Mouse (Mus musculus) liver, embryonic 12.5 days (tissue): ENCODE measurements around the gene Atcay. TPM values are rescaled to one million over a fixed set of nuclear protein-coding genes. Genes with fewer than 3 reads are reported as not detected.

Experiments used
- ATAC-seq: fragments of 200-750 bp; cut with Nextera tagmentation; 2 replicates; pipeline ENCODE4 v1.8.0; 2017; ENCODE audit warnings: moderate number of reproducible peaks, mild to moderate bottlenecking, moderate library complexity
- H3K27ac ChIP-seq: fragments of 300-500 bp; sonication (generic); 2 replicates; pipeline ENCODE4 v1.5.1; 2016; ENCODE audit warnings: mild to moderate bottlenecking
- H3K27me3 ChIP-seq: fragments of 300-500 bp; sonication (generic); replicated peaks from 2 replicates; pipeline ENCODE4 v1.6.1; 2016; ENCODE audit warnings: mild to moderate bottlenecking, moderate library complexity
- H3K36me3 ChIP-seq: fragments of 300-500 bp; sonication (generic); 2 replicates; pipeline ENCODE4 v1.6.1; 2016; ENCODE audit warnings: mild to moderate bottlenecking, moderate library complexity
- H3K4me1 ChIP-seq: fragments of 300-500 bp; sonication (generic); 2 replicates; pipeline ENCODE4 v1.6.1; 2016
- H3K4me2 ChIP-seq: fragments of 300-500 bp; sonication (generic); 2 replicates; pipeline ENCODE4 v1.6.1; 2016; ENCODE audit warnings: mild to moderate bottlenecking, moderate library complexity
- H3K4me3 ChIP-seq: fragments of 300-500 bp; sonication (generic); 2 replicates; pipeline ENCODE4 v1.5.1; 2016; ENCODE audit warnings: mild to moderate bottlenecking, moderate library complexity
- H3K9ac ChIP-seq: fragments of 300-500 bp; sonication (generic); 2 replicates; pipeline ENCODE4 v1.6.1; 2016; ENCODE audit warnings: mild to moderate bottlenecking, moderate library complexity
- H3K9me3 ChIP-seq: fragments of 300-500 bp; sonication (generic); replicated peaks from 2 replicates; pipeline ENCODE4 v1.6.1; 2016; ENCODE audit warnings: mild to moderate bottlenecking, moderate library complexity
- WGBS: fragments of 180-500 bp; shearing (Covaris S2); methylation state at CpG from one replicate; pipeline ENCODE4 v1.1.7; 2016; ENCODE audit not compliant: insufficient replicate concordance; 5-methylcytosine and 5-hydroxymethylcytosine counted together
- polyA plus RNA-seq: library from polyadenylated mRNA; unstranded; fragments of >200 nt; fragmentation: Nextera tagmentation; extraction: Ambion mirVana; gene quantifications from 2 replicates; pipeline ENCODE4 v1.2.1, GENCODE M21; 2016

Gene Atcay
- polyA plus RNA-seq, 1 experiment from 2014 or later: 0.05 TPM

GRCm38 (mm10) chr10:81257158-81258039 lies 26.8 kb upstream of the Atcay start:
- Histone ChIP-seq H3K36me3 (peaks cover 17% of the 10 kb centered on the region), H3K27me3 (peaks cover 88% of the 10 kb centered on the region), H3K4me3 (peak overlapping the region; percentile 40), H3K9me3 (0 out of 2 replicates have a peak, but pooled peaks cover 5% of the 10 kb centered on the region), H3K9ac (peak overlapping the region; percentile 34; the same call in 1 of the 2 replicates), H3K4me1 (peaks cover 11% of the 10 kb centered on the region), H3K27ac (no peak overlapping the region), H3K4me2 (peak overlapping the region; percentile 62)
- WGBS: 3% methylated on average over 62 of the region's 62 CpGs
- ATAC-seq: no peak

GRCm38 (mm10) chr10:81254886-81255285 lies 24.3 kb upstream of the Atcay start:
- 14% methylated on average over 1 of the region's 1 CpGs for WGBS

GRCm38 (mm10) chr10:81252424-81253419 lies 22.1 kb upstream of the Atcay start, which contains the start of gene Matk:
Gene Matk, plus strand, starts transcription at chr10:81252935.
- WGBS: 12% methylated on average over 44 of the region's 44 CpGs
- Histone ChIP-seq H3K36me3 (no peaks in the 10 kb centered on the region), H3K4me2 (no peak within 1 kb of the TSS), H3K4me1 (peaks cover 14% of the 10 kb centered on the region), H3K9ac (no peak within 1 kb of the TSS), H3K27me3 (peaks cover 78% of the 10 kb centered on the region), H3K4me3 (no peak within 1 kb of the TSS), H3K9me3 (no peaks in the 10 kb centered on the region), H3K27ac (no peak within 1 kb of the TSS)
- no peak for ATAC-seq

More at GRCm38 (mm10) chr10:81254886-81255285, 24.3 kb upstream of the Atcay start:
- Histone ChIP-seq H3K27ac (no peak overlapping the region), H3K4me1 (peaks cover 12% of the 10 kb centered on the region), H3K36me3 (no peaks in the 10 kb centered on the region), H3K4me3 (no peak overlapping the region), H3K9ac (no peak overlapping the region), H3K4me2 (no peak overlapping the region), H3K27me3 (peaks cover 95% of the 10 kb centered on the region), H3K9me3 (no peaks in the 10 kb centered on the region)
- ATAC-seq: no peak

- Histone ChIP-seq H3K36me3 (no peaks in the 10 kb centered on the region), H3K27me3 (peaks cover 69% of the 10 kb centered on the region), H3K9me3 (no peaks in the 10 kb centered on the region), H3K27ac (no peak overlapping the region), H3K9ac (no peak overlapping the region), H3K4me2 (no peak overlapping the region), H3K4me1 (0 out of 2 replicates have a peak, but pooled peaks cover 14% of the 10 kb centered on the region), H3K4me3 (no peak overlapping the region)
- no peak for ATAC-seq
- WGBS: 68% methylated on average over 8 of the region's 8 CpGs
These were observed 18.8 kb upstream of the Atcay start for GRCm38 (mm10) chr10:81249442-81249841.

DNA sequence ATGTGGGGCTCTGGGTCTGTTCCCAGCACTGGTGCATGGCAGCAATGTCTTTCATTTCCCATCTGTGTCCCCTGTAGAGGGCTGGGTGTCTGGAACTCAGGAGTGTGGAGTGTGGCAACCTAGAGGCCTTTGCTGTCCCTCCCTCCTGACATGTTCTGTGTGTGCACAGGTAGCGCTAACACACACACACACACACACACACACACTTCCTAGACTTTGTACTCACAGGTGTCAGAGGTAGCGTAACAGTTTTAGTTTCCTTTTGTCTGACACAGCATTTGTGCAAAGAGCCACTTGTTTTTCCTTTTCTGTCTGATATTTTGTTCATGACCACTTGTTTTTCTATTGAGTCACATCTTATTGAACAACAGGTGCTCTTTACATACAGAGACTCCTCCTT lies 17.2 kb upstream of the Atcay start:
- Histone ChIP-seq H3K4me3 (no peak overlapping the region), H3K36me3 (no peaks in the 10 kb centered on the region), H3K27me3 (peaks cover 69% of the 10 kb centered on the region), H3K4me2 (no peak overlapping the region), H3K27ac (no peak overlapping the region), H3K4me1 (0 out of 2 replicates have a peak, but pooled peaks cover 15% of the 10 kb centered on the region), H3K9ac (no peak overlapping the region), H3K9me3 (no peaks in the 10 kb centered on the region)
- ATAC-seq: no peak
- WGBS: 74% methylated on average over 2 of the region's 2 CpGs

- no peaks in the 10 kb centered on the region for H3K9me3 ChIP-seq
- H3K4me2 ChIP-seq: no peak overlapping the region
- H3K4me1 ChIP-seq: 0 out of 2 replicates have a peak, but pooled peaks cover 15% of the 10 kb centered on the region
- WGBS: 75% methylated on average over 6 of the region's 6 CpGs
- H3K9ac ChIP-seq: no peak overlapping the region
- no peak overlapping the region for H3K27ac ChIP-seq
- peaks cover 70% of the 10 kb centered on the region for H3K27me3 ChIP-seq
- ATAC-seq: no peak
- H3K36me3 ChIP-seq: no peaks in the 10 kb centered on the region
- no peak overlapping the region for H3K4me3 ChIP-seq
These were observed 14.5 kb upstream of the Atcay start for GRCm38 (mm10) chr10:81245166-81245565.

- 0 out of 2 replicates have a peak, but pooled peaks cover 16% of the 10 kb centered on the region for H3K4me1 ChIP-seq
- WGBS: 7% methylated on average over 17 of the region's 17 CpGs
- no peak overlapping the region; the same call in 1 of the 2 replicates for H3K4me2 ChIP-seq
- H3K9me3 ChIP-seq: no peaks in the 10 kb centered on the region
- H3K36me3 ChIP-seq: no peaks in the 10 kb centered on the region
- H3K27me3 ChIP-seq: peaks cover 76% of the 10 kb centered on the region
- no peak overlapping the region for H3K27ac ChIP-seq
- ATAC-seq: 0 out of 2 replicates have a peak, but pooled peaks have one; percentile 18
- no peak overlapping the region for H3K9ac ChIP-seq
- H3K4me3 ChIP-seq: no peak overlapping the region
These were observed 14.0 kb upstream of the Atcay start for GRCm38 (mm10) chr10:81244595-81244994.

DNA sequence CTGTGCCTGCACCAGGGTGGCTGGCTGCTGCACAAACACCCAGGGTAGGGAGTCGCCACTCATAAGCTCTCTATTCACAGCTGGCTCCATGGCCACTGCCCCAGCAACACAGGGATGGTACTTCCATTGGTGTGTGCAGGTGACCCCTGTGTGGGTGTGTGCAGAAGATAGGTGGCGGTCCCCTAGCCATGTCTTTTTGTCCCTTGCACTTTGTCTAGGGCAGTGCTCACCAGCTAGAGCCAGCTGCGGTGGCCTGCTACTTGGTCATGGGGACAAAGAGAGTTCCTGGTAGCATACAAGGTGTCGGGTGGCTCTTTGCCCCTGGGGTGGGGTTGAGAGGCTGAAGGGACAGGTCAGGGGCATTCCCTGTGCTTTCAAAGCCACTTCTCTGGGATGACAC lies 13.5 kb upstream of the Atcay start:
- Histone ChIP-seq H3K9me3 (no peaks in the 10 kb centered on the region), H3K27ac (no peak overlapping the region), H3K36me3 (no peaks in the 10 kb centered on the region), H3K4me2 (no peak overlapping the region), H3K4me3 (no peak overlapping the region), H3K9ac (no peak overlapping the region), H3K4me1 (0 out of 2 replicates have a peak, but pooled peaks cover 14% of the 10 kb centered on the region), H3K27me3 (peaks cover 80% of the 10 kb centered on the region)
- 61% methylated on average over 4 of the region's 4 CpGs for WGBS
- ATAC-seq: no peak

DNA sequence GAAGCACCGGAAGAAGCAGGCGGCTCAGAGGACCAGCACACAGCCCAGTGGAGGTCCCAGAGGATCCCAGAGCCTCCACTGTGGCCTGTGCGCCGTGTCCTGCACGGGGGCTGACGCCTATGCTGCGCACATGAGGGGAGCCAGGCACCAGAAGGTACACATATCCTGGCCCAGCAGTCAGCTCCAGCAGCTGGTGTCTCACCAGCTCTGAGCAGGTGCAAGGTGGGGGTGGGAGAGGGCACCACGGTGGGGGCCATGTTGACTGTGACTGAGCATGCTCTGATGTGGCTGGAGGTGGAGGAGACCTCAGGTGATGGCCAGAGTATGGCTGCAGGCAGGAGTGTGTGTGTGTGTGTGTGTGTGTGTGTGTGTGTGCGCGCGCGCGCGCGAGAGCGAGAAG lies 11.4 kb upstream of the Atcay start:
- no peak overlapping the region for H3K9ac ChIP-seq
- no peak for ATAC-seq
- H3K4me3 ChIP-seq: no peak overlapping the region
- H3K4me1 ChIP-seq: 0 out of 2 replicates have a peak, but pooled peaks cover 14% of the 10 kb centered on the region
- H3K9me3 ChIP-seq: no peaks in the 10 kb centered on the region
- no peak overlapping the region for H3K4me2 ChIP-seq
- no peak overlapping the region for H3K27ac ChIP-seq
- WGBS: 87% methylated on average over 16 of the region's 16 CpGs
- H3K27me3 ChIP-seq: peaks cover 94% of the 10 kb centered on the region
- H3K36me3 ChIP-seq: no peaks in the 10 kb centered on the region

DNA sequence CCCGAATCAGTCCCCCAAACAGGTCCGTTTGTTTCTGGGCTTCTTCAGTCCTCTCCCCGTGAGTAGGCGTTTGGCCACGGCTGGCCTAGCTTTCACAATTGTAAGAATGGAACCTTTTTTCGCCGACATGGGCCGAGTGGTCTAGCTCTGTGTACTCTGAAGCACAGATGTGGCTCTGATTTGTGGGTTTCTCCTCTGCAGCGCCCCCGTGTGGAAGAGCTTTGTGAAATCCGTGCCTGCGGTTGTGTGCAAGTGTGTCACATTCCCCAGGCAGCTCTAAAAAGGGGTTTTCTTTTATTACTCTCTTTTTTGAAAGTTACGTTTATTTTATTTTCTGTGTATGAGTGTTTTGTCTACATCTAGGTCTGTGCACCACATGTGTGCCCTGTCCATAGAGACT lies 10.2 kb upstream of the Atcay start:
- Histone ChIP-seq H3K4me1 (0 out of 2 replicates have a peak, but pooled peaks cover 14% of the 10 kb centered on the region), H3K36me3 (no peaks in the 10 kb centered on the region), H3K9me3 (no peaks in the 10 kb centered on the region), H3K4me2 (no peak overlapping the region), H3K4me3 (no peak overlapping the region), H3K27ac (no peak overlapping the region), H3K9ac (no peak overlapping the region), H3K27me3 (peaks cover 99% of the 10 kb centered on the region)
- no peak for ATAC-seq
- 19% methylated on average over 13 of the region's 13 CpGs for WGBS

GRCm38 (mm10) chr10:81238618-81239017 lies 8.0 kb upstream of the Atcay start:
- Histone ChIP-seq H3K4me2 (no peak overlapping the region), H3K27ac (no peak overlapping the region), H3K9me3 (no peaks in the 10 kb centered on the region), H3K36me3 (no peaks in the 10 kb centered on the region), H3K9ac (no peak overlapping the region), H3K4me3 (no peak overlapping the region), H3K4me1 (peaks cover 11% of the 10 kb centered on the region; the same call in 1 of the 2 replicates), H3K27me3 (peaks cover 92% of the 10 kb centered on the region)
- 58% methylated on average over 2 of the region's 2 CpGs for WGBS
- ATAC-seq: no peak
